Mouse (Mus musculus) midbrain, embryonic 10.5 days (tissue): Measurements from ENCODE around the gene Pygo2. TPM values are rescaled to one million over a fixed set of nuclear protein-coding genes. Genes with fewer than 3 reads are reported as not detected.

ENCODE experiments used
- DNase-seq: peaks from one replicate; pipeline ENCODE4 v3.0.0-alpha.2; 2017; ENCODE audit warnings: low spot score
- H3K27ac ChIP-seq: fragments of 300-500 bp; sonication (generic); replicated peaks from 2 replicates; pipeline ENCODE4 v1.5.1; 2016; ENCODE audit warnings: mild to moderate bottlenecking
- H3K27me3 ChIP-seq: fragments of 300-500 bp; sonication (generic); 2 replicates; pipeline ENCODE4 v1.6.1; 2016; ENCODE audit warnings: low read depth, mild to moderate bottlenecking; ENCODE audit not compliant: poor library complexity, severe bottlenecking
- H3K36me3 ChIP-seq: fragments of 300-500 bp; sonication (generic); 2 replicates; pipeline ENCODE4 v1.6.1; 2016; ENCODE audit warnings: mild to moderate bottlenecking, moderate library complexity
- H3K4me1 ChIP-seq: fragments of 300-500 bp; sonication (generic); 2 replicates; pipeline ENCODE4 v1.6.1; 2016
- H3K4me3 ChIP-seq: fragments of 300-500 bp; sonication (generic); 2 replicates; pipeline ENCODE4 v1.5.1; 2016; ENCODE audit warnings: mild to moderate bottlenecking, moderate library complexity
- H3K9me3 ChIP-seq: fragments of 300-500 bp; sonication (generic); replicated peaks from 2 replicates; pipeline ENCODE4 v1.6.1; 2016; ENCODE audit warnings: mild to moderate bottlenecking
- WGBS: fragments of 180-500 bp; shearing (Covaris S2); methylation state at CpG from one replicate; pipeline ENCODE4 v1.1.7; 2016; 5-methylcytosine and 5-hydroxymethylcytosine counted together
- polyA plus RNA-seq: library from polyadenylated mRNA; unstranded; fragments of >200 nt; fragmentation: Nextera tagmentation; extraction: Ambion mirVana; gene quantifications from 2 replicates; pipeline ENCODE4 v1.2.1, GENCODE M21; 2016

Gene Pygo2
- polyA plus RNA-seq, 1 experiment from 2014 or later, result 43.3 TPM

GRCm38 (mm10) chr3:89432606-89433005 lies 2.6 kb downstream of the Pygo2 start:
- 95% methylated on average over 8 of the region's 8 CpGs for WGBS
- no peaks in the 10 kb centered on the region for H3K9me3 ChIP-seq
- H3K4me1 ChIP-seq, result peaks cover 45% of the 10 kb centered on the region
- H3K36me3 ChIP-seq, result peaks cover 45% of the 10 kb centered on the region
- DNase-seq, result no peak
- no peak overlapping the region for H3K4me3 ChIP-seq
- no peaks in the 10 kb centered on the region for H3K27me3 ChIP-seq
- no peak overlapping the region for H3K27ac ChIP-seq

GRCm38 (mm10) chr3:89434532-89434931 lies 4.5 kb downstream of the Pygo2 start:
- 84% methylated on average over 11 of the region's 11 CpGs for WGBS
- Histone ChIP-seq H3K9me3 (no peaks in the 10 kb centered on the region), H3K27me3 (no peaks in the 10 kb centered on the region), H3K27ac (no peak overlapping the region), H3K4me1 (peaks cover 49% of the 10 kb centered on the region), H3K4me3 (0 out of 2 replicates have a peak overlapping the region, but pooled peaks have one; percentile 14), H3K36me3 (peaks cover 32% of the 10 kb centered on the region)
- no peak for DNase-seq

GRCm38 (mm10) chr3:89435041-89435440 lies 5.0 kb downstream of the Pygo2 start:
- H3K9me3 ChIP-seq, result no peaks in the 10 kb centered on the region
- H3K27me3 ChIP-seq, result no peaks in the 10 kb centered on the region
- H3K4me3 ChIP-seq, result no peak overlapping the region
- no peak for DNase-seq
- H3K27ac ChIP-seq, result no peak overlapping the region
- H3K4me1 ChIP-seq, result peaks cover 43% of the 10 kb centered on the region
- H3K36me3 ChIP-seq, result peaks cover 33% of the 10 kb centered on the region
- WGBS, result 81% methylated on average over 7 of the region's 7 CpGs

- peaks cover 31% of the 10 kb centered on the region for H3K4me1 ChIP-seq
- H3K27ac ChIP-seq, result peak within 1 kb of the TSS; percentile 76
- WGBS, result 5% methylated on average over 16 of the region's 16 CpGs
- no peaks in the 10 kb centered on the region for H3K27me3 ChIP-seq
- no peaks in the 10 kb centered on the region for H3K9me3 ChIP-seq
- DNase-seq, result peak; percentile 88
- H3K4me3 ChIP-seq, result peak within 1 kb of the TSS; percentile 59
- H3K36me3 ChIP-seq, result peaks cover 40% of the 10 kb centered on the region
These were observed 6.4 kb downstream of the Pygo2 start, which contains the start of gene Pbxip1 for GRCm38 (mm10) chr3:89436176-89437113. Gene Pbxip1, plus strand, starts transcription at chr3:89436706.

GRCm38 (mm10) chr3:89437269-89437668 lies 7.3 kb downstream of the Pygo2 start:
- DNase-seq, result peak; percentile 50
- Histone ChIP-seq H3K9me3 (no peaks in the 10 kb centered on the region), H3K27ac (peak overlapping the region; percentile 76), H3K27me3 (no peaks in the 10 kb centered on the region), H3K4me3 (peak overlapping the region; percentile 59), H3K4me1 (peaks cover 25% of the 10 kb centered on the region), H3K36me3 (peaks cover 37% of the 10 kb centered on the region)
- WGBS, result 22% methylated on average over 5 of the region's 5 CpGs

GRCm38 (mm10) chr3:89440691-89441090 lies 10.7 kb downstream of the Pygo2 start:
- no peak for DNase-seq
- H3K27me3 ChIP-seq, result no peaks in the 10 kb centered on the region
- H3K36me3 ChIP-seq, result peaks cover 21% of the 10 kb centered on the region
- H3K4me3 ChIP-seq, result no peak overlapping the region
- 96% methylated on average over 2 of the region's 2 CpGs for WGBS
- peaks cover 22% of the 10 kb centered on the region for H3K4me1 ChIP-seq
- H3K27ac ChIP-seq, result no peak overlapping the region
- no peaks in the 10 kb centered on the region for H3K9me3 ChIP-seq

GRCm38 (mm10) chr3:89448720-89449537 lies 18.9 kb downstream of the Pygo2 start:
- DNase-seq, result no peak
- WGBS, result 73% methylated on average over 13 of the region's 13 CpGs
- no peak overlapping the region for H3K27ac ChIP-seq

GRCm38 (mm10) chr3:89449541-89449940 lies 19.5 kb downstream of the Pygo2 start:
- peaks cover 18% of the 10 kb centered on the region for H3K4me1 ChIP-seq
- peak overlapping the region; percentile 14; the same call in 1 of the 2 replicates for H3K4me3 ChIP-seq
- no peaks in the 10 kb centered on the region for H3K9me3 ChIP-seq
- H3K27me3 ChIP-seq, result no peaks in the 10 kb centered on the region
- no peak overlapping the region for H3K27ac ChIP-seq
- peaks cover 34% of the 10 kb centered on the region for H3K36me3 ChIP-seq
- DNase-seq, result peak; percentile 64
- WGBS, result 45% methylated on average over 7 of the region's 7 CpGs

More at GRCm38 (mm10) chr3:89448720-89449537, 18.9 kb downstream of the Pygo2 start:
- Histone ChIP-seq H3K4me1 (peaks cover 16% of the 10 kb centered on the region), H3K27me3 (no peaks in the 10 kb centered on the region), H3K4me3 (no peak overlapping the region), H3K9me3 (no peaks in the 10 kb centered on the region), H3K36me3 (peaks cover 34% of the 10 kb centered on the region)

- H3K27me3 ChIP-seq, result no peaks in the 10 kb centered on the region
- WGBS, result 96% methylated on average over 1 of the region's 1 CpGs
- H3K4me3 ChIP-seq, result no peak overlapping the region
- H3K36me3 ChIP-seq, result peaks cover 17% of the 10 kb centered on the region; the same call in 1 of the 2 replicates
- H3K4me1 ChIP-seq, result peaks cover 32% of the 10 kb centered on the region
- H3K9me3 ChIP-seq, result no peaks in the 10 kb centered on the region
- DNase-seq, result no peak
- H3K27ac ChIP-seq, result 0 out of 2 replicates have a peak overlapping the region, but pooled peaks have one; percentile 4
These were observed 21.9 kb downstream of the Pygo2 start for GRCm38 (mm10) chr3:89451916-89452315.

- H3K9me3 ChIP-seq, result no peaks in the 10 kb centered on the region
- no peak within 1 kb of the TSS for H3K27ac ChIP-seq
- 60% methylated on average over 10 of the region's 10 CpGs for WGBS
- no peak within 1 kb of the TSS for H3K4me3 ChIP-seq
- H3K27me3 ChIP-seq, result no peaks in the 10 kb centered on the region
- H3K4me1 ChIP-seq, result peaks cover 40% of the 10 kb centered on the region
- no peak for DNase-seq
- H3K36me3 ChIP-seq, result peaks cover 2% of the 10 kb centered on the region; the same call in 1 of the 2 replicates
These were observed 24.6 kb downstream of the Pygo2 start, which contains the start of gene Pmvk for GRCm38 (mm10) chr3:89454401-89455177. Gene Pmvk, plus strand, starts transcription at chr3:89454541.

GRCm38 (mm10) chr3:89455786-89456285 lies 25.8 kb downstream of the Pygo2 start:
- no peak for DNase-seq
- H3K4me3 ChIP-seq, result no peak overlapping the region
- H3K27ac ChIP-seq, result 0 out of 2 replicates have a peak overlapping the region, but pooled peaks have one; percentile 19
- no peaks in the 10 kb centered on the region for H3K9me3 ChIP-seq
- no CpG with 5 or more reads among the region's 1 CpGs for WGBS
- H3K27me3 ChIP-seq, result no peaks in the 10 kb centered on the region
- H3K36me3 ChIP-seq, result no peaks in the 10 kb centered on the region
- H3K4me1 ChIP-seq, result peaks cover 48% of the 10 kb centered on the region
